Mouse (Mus musculus) liver, postnatal 0 days (tissue): ENCODE measurements at regions not wholly inside any gene's neighbourhood (a gene's known extent, or its start where the extent isn't known, plus 50 kb on each side); places are given as distances from the start of the nearest gene placed in this dataset.
A peak's percentile ranks its signal among the peaks of the same experiment; 100 is the strongest.

Experiments used
- CTCF ChIP-seq: sonication (generic); IDR thresholded peaks from 2 replicates; pipeline ENCODE4 v1.5.1; 2016; ENCODE audit warnings: antibody characterized with exemption, low read depth
- EP300 ChIP-seq: IDR thresholded peaks from 2 replicates; pipeline ENCODE4 v1.6.1; 2016; ENCODE audit warnings: antibody characterized with exemption, low read depth, mild to moderate bottlenecking

DNA sequence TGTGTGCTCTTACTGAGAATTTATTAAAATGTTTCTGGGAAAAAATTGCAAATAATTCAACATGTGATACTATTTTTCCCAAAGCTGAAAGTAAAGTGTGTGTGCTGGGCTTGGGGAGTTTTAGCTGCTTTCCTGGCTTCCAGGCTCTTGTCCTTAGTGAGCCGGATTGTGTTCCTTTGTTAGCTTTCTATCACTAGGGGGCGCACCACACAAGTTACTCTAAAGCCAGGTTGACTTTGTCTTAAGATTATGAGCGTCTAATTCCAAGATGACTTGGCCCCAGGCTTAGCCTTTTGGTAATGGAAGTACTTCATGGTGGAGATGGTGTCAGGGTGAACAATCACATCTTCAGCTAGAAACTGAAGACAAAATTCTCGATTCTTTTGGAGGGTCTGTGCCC, 230.2 kb downstream of the Tbl1xr1 start:
- TF ChIP-seq CTCF: peak; percentile 39; the same call in 1 of the 2 replicates
- TF ChIP-seq EP300: no peak
